Mouse (Mus musculus) MEL (cell line): ENCODE results near the gene Kdelr3.

Experiments used
- MXI1 ChIP-seq: IDR thresholded peaks from 2 replicates; pipeline ENCODE4 v1.6.1; 2011; ENCODE audit warnings: mild to moderate bottlenecking, low read depth, low read length, improper control_type of control experiment
- POLR2A ChIP-seq, 2 experiments: IDR thresholded peaks; 2 replicates each; pipeline ENCODE4 v1.6.1; 2011 to 2012; ENCODE audit warnings: low read length in 2 of 2, mild to moderate bottlenecking in 2 of 2, control low read depth in 1 of 2, improper control_type of control experiment in 1 of 2, low read depth in 1 of 2, moderate library complexity in 1 of 2; ENCODE audit not compliant: control insufficient read depth in 1 of 2, insufficient read depth in 1 of 2, poor library complexity in 1 of 2

DNA sequence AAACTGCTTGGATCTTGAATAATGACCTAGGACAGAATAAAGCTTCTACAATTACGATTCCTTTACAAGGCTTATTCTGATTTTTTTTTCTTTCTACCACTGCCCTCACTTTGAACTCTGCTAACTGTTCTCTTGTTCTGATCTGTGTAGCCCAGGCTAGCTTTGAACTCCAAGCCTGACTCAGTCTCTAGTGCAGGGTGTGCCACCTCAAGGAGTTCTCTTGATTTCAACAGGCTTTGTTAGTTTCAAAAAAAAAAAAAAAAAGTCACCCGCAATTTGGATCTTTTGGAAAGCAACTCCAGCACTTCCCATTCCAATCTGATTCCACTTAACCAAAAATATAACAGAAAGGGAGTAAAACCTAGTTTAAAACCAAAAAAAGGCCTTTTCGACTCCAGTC lies 29.3 kb downstream of the Kdelr3 start:
- TF ChIP-seq POLR2A (IDR thresholded peaks at IDR 0.05; ENCODE audit: control insufficient read depth in 1 of 2, insufficient read depth in 1 of 2, low read depth in 1 of 2, low read length in 2 of 2, poor library complexity in 1 of 2), result no peak
- no peak for TF ChIP-seq MXI1
